Mouse (Mus musculus) stomach, postnatal 0 days (tissue): ENCODE data around the gene Cdt1. TPM values are rescaled to one million over a fixed set of nuclear protein-coding genes. Genes with fewer than 3 reads are reported as not detected.
A peak's percentile ranks its signal among the peaks of the same experiment; 100 is the strongest.

Experiments
- ATAC-seq: fragments of 200-750 bp; cut with Nextera tagmentation; 2 replicates; pipeline ENCODE4 v1.8.0; 2017; ENCODE audit not compliant: low FRiP score, low TSS enrichment
- DNase-seq: peaks from one replicate; pipeline ENCODE4 v3.0.0-alpha.2; 2016; ENCODE audit warnings: low spot score
- H3K27ac ChIP-seq: fragments of 300-500 bp; sonication (generic); replicated peaks from 2 replicates; pipeline ENCODE4 v1.5.1; 2014; ENCODE audit warnings: mild to moderate bottlenecking, control low read depth
- H3K27me3 ChIP-seq: fragments of 300-500 bp; sonication (generic); 2 replicates; pipeline ENCODE4 v1.6.1; 2014; ENCODE audit warnings: low read length; ENCODE audit not compliant: control insufficient read depth, insufficient read depth
- H3K36me3 ChIP-seq: fragments of 300-500 bp; sonication (generic); 2 replicates; pipeline ENCODE4 v1.6.1; 2014; ENCODE audit warnings: low read length, mixed read lengths; ENCODE audit not compliant: control insufficient read depth, insufficient read depth
- H3K4me1 ChIP-seq: fragments of 300-500 bp; sonication (generic); replicated peaks from 2 replicates; pipeline ENCODE4 v1.6.1; 2014; ENCODE audit warnings: antibody characterized with exemption; ENCODE audit not compliant: control insufficient read depth, insufficient read depth
- H3K4me2 ChIP-seq: fragments of 300-500 bp; sonication (generic); replicated peaks from 2 replicates; pipeline ENCODE4 v1.6.1; 2014; ENCODE audit warnings: low read depth, mild to moderate bottlenecking, control low read depth, moderate library complexity
- H3K4me3 ChIP-seq: fragments of 300-500 bp; sonication (generic); 2 replicates; pipeline ENCODE4 v1.5.1; 2014; ENCODE audit warnings: low read depth, low read length, control low read depth
- H3K9ac ChIP-seq: fragments of 300-500 bp; sonication (generic); 2 replicates; pipeline ENCODE4 v1.6.1; 2014; ENCODE audit warnings: mild to moderate bottlenecking, low read length, control low read depth, mixed read lengths
- H3K9me3 ChIP-seq: fragments of 300-500 bp; sonication (generic); 2 replicates; pipeline ENCODE4 v1.6.1; 2016; ENCODE audit warnings: low read length; ENCODE audit not compliant: control insufficient read depth
- CTCF ChIP-seq: IDR thresholded peaks from 2 replicates; pipeline ENCODE4 v1.5.1; 2016; ENCODE audit warnings: antibody characterized with exemption, low read depth, mild to moderate bottlenecking, moderate library complexity
- EP300 ChIP-seq: optimal IDR thresholded peaks from 2 replicates; pipeline ENCODE3; 2016; ENCODE audit warnings: antibody characterized with exemption
- WGBS: fragments of 180-500 bp; shearing (Covaris S2); extraction: QIAGEN DNeasy Blood & Tissue Kit; methylation state at CpG from one replicate; pipeline ENCODE4 v1.1.7; 2014; 5-methylcytosine and 5-hydroxymethylcytosine counted together
- polyA plus RNA-seq: library from polyadenylated mRNA; unstranded; fragments of >200 nt; fragmentation: Nextera tagmentation; extraction: Ambion mirVana; gene quantifications from 2 replicates; pipeline ENCODE4 v1.2.1, GENCODE M21; 2015

The Cdt1 gene
- polyA plus RNA-seq, 1 experiment from 2014 or later: 11.8 TPM

GRCm38 (mm10) chr8:122550995-122551264, 16.9 kb upstream of the Cdt1 start:
- Histone ChIP-seq H3K4me2 (peak overlapping the region; percentile 95), H3K9me3 (no peaks in the 10 kb centered on the region), H3K4me1 (peaks cover 5% of the 10 kb centered on the region; the same call in 1 of the 2 replicates), H3K9ac (peak overlapping the region; percentile 89), H3K4me3 (peak overlapping the region; percentile 72), H3K27ac (peak overlapping the region; percentile 93), H3K36me3 (no peaks in the 10 kb centered on the region), H3K27me3 (no peaks in the 10 kb centered on the region)
- TF ChIP-seq EP300 (no peak), CTCF (no peak)
- ATAC-seq (0 out of 2 replicates have a peak, but pooled peaks have one; percentile 42), DNase-seq (no peak)
- under 1% methylated on average over 26 of the region's 43 CpGs for WGBS

GRCm38 (mm10) chr8:122551265-122552051, 16.4 kb upstream of the Cdt1 start, which contains the start of gene Piezo1:
Gene Piezo1 (minus strand): TSS chr8:122551329.
- 11% methylated on average over 48 of the region's 56 CpGs for whole genome bisulfite sequencing
- Histone ChIP-seq H3K4me2 (peak within 1 kb of the TSS; percentile 95), H3K9me3 (no peaks in the 10 kb centered on the region), H3K9ac (peak within 1 kb of the TSS; percentile 89), H3K36me3 (no peaks in the 10 kb centered on the region), H3K4me3 (peak within 1 kb of the TSS; percentile 72), H3K4me1 (peaks cover 5% of the 10 kb centered on the region), H3K27ac (peak within 1 kb of the TSS; percentile 93), H3K27me3 (no peaks in the 10 kb centered on the region)
- TF ChIP-seq CTCF: peak; percentile 100
- no peak for TF ChIP-seq EP300
- ATAC-seq (peak; percentile 86), DNase-seq (peak; percentile 92)

- H3K27me3 ChIP-seq: no peaks in the 10 kb centered on the region
- peaks cover 3% of the 10 kb centered on the region; the same call in 1 of the 2 replicates for H3K4me1 ChIP-seq
- TF ChIP-seq EP300 (no peak), CTCF (no peak)
- no peak overlapping the region for H3K27ac ChIP-seq
- H3K4me2 ChIP-seq: no peak overlapping the region
- DNase-seq: no peak
- H3K9me3 ChIP-seq: no peaks in the 10 kb centered on the region
- no peak overlapping the region for H3K4me3 ChIP-seq
- H3K36me3 ChIP-seq: no peaks in the 10 kb centered on the region
- no peak for ATAC-seq
- H3K9ac ChIP-seq: no peak overlapping the region
- 59% methylated on average over 6 of the region's 6 CpGs for WGBS
Measured at GRCm38 (mm10) chr8:122554786-122555185, 13.0 kb upstream of the Cdt1 start.

GRCm38 (mm10) chr8:122556030-122557009, 11.5 kb upstream of the Cdt1 start:
- no peak overlapping the region for H3K4me3 ChIP-seq
- H3K36me3 ChIP-seq: no peaks in the 10 kb centered on the region
- WGBS: 56% methylated on average over 12 of the region's 12 CpGs
- DNase-seq (peak; percentile 31), ATAC-seq (0 out of 2 replicates have a peak, but pooled peaks have one; percentile 38)
- peak overlapping the region; percentile 43; the same call in 1 of the 2 replicates for H3K9ac ChIP-seq
- H3K27me3 ChIP-seq: no peaks in the 10 kb centered on the region
- peaks cover 3% of the 10 kb centered on the region; the same call in 1 of the 2 replicates for H3K4me1 ChIP-seq
- H3K27ac ChIP-seq: peak overlapping the region; percentile 65
- TF ChIP-seq CTCF: 0 out of 2 replicates have a peak, but pooled peaks have one; percentile 18
- TF ChIP-seq EP300: no peak
- H3K9me3 ChIP-seq: no peaks in the 10 kb centered on the region
- no peak overlapping the region for H3K4me2 ChIP-seq

GRCm38 (mm10) chr8:122557248-122558038, 10.4 kb upstream of the Cdt1 start:
- H3K4me2 ChIP-seq: no peak overlapping the region
- DNase-seq: no peak
- H3K36me3 ChIP-seq: no peaks in the 10 kb centered on the region
- H3K27me3 ChIP-seq: no peaks in the 10 kb centered on the region
- no peak for TF ChIP-seq EP300
- TF ChIP-seq CTCF: no peak
- whole genome bisulfite sequencing: 40% methylated on average over 10 of the region's 10 CpGs
- H3K4me1 ChIP-seq: peaks cover 3% of the 10 kb centered on the region; the same call in 1 of the 2 replicates
- H3K27ac ChIP-seq: peak overlapping the region; percentile 14
- no peak overlapping the region for H3K4me3 ChIP-seq
- no peaks in the 10 kb centered on the region for H3K9me3 ChIP-seq
- 0 out of 2 replicates have a peak, but pooled peaks have one; percentile 19 for ATAC-seq
- H3K9ac ChIP-seq: no peak overlapping the region
